Mouse (Mus musculus): Measurements from ENCODE around the gene Cst13. TPM values are rescaled to one million over a fixed set of nuclear protein-coding genes. Genes with fewer than 3 reads are reported as not detected.
"Not testable (repeated sequence)": the region's sequence is repeated elsewhere in the genome, so short reads cannot be mapped to it uniquely, and the experiment has no call there.

Cst13 gene
- polyA plus RNA-seq (2014; fragmentation: Nextera tagmentation; extraction: Ambion mirVana), result not detected in 2 replicates

DNA sequence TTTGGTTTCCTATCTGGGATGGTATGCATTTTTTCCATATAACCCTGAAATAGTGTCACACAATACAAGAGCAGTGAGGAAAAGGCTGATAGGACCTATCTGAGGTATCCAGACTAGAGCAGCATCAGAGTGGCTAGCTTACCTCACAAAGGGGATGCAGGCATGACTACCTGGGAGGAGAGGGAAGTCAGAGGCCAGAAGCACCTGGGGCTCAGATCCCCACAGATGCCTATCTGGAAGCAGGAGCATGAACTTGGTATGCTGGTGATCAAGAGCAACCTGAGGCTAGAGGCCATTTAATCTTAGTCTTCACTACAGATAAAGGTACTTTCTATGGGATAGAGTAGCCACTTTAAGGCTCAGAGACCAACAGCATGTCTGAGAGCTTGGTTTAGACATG lies at the start of gene Cst13:
TSS of gene Cst13 (plus strand) at position 173 of the 400 bp plus-strand sequence.
- Histone ChIP-seq H3K9me3 (ENCODE audit: control insufficient read depth, low read length) (no peaks in the 10 kb centered on the region), H3K27me3 (ENCODE audit: control insufficient read depth, insufficient read depth, low read length) (no peaks in the 10 kb centered on the region), H3K27ac (ENCODE audit: low read depth, low read length) (no peak within 1 kb of the TSS), H3K4me1 (replicated peaks; ENCODE audit: control insufficient read depth, insufficient read depth, low read length) (no peaks in the 10 kb centered on the region), H3K4me3 (ENCODE audit: low read depth, low read length) (no peak within 1 kb of the TSS), H3K9ac (ENCODE audit: low read depth, low read length) (no peak within 1 kb of the TSS), H3K36me3 (ENCODE audit: control insufficient read depth, insufficient read depth, low read length) (no peaks in the 10 kb centered on the region), H3K4me2 (replicated peaks; ENCODE audit: low read depth, low read length) (no peak within 1 kb of the TSS)
- DNase-seq (ENCODE audit: low spot score) (no peak), ATAC-seq (ENCODE audit: low FRiP score) (no peak)

- not testable (repeated sequence) for H3K9ac ChIP-seq (ENCODE audit: low read depth, low read length); ATAC-seq (ENCODE audit: low FRiP score)
- WGBS, result 79% methylated on average over 4 of the region's 4 CpGs
Observed at GRCm38 (mm10) chr2:148771397-148771796, 48.5 kb upstream of the Cst13 start, which contains the start of gene Cst11. Gene Cst11, minus strand, starts transcription at chr2:148771497.

GRCm38 (mm10) chr2:148781709-148782108 lies 38.2 kb upstream of the Cst13 start, which contains the start of gene 8030411F24Rik:
Gene 8030411F24Rik, plus strand, starts transcription at chr2:148782009.
- Histone ChIP-seq H3K4me2 (replicated peaks; ENCODE audit: low read depth, low read length) (no peak within 1 kb of the TSS), H3K4me1 (replicated peaks; ENCODE audit: control insufficient read depth, insufficient read depth, low read length) (no peaks in the 10 kb centered on the region), H3K27ac (ENCODE audit: low read depth, low read length) (no peak within 1 kb of the TSS), H3K4me3 (ENCODE audit: low read depth, low read length) (no peak within 1 kb of the TSS), H3K9ac (ENCODE audit: low read depth, low read length) (no peak within 1 kb of the TSS), H3K36me3 (ENCODE audit: control insufficient read depth, insufficient read depth, low read length) (no peaks in the 10 kb centered on the region), H3K27me3 (ENCODE audit: control insufficient read depth, insufficient read depth, low read length) (no peaks in the 10 kb centered on the region), H3K9me3 (ENCODE audit: control insufficient read depth, low read length) (no peaks in the 10 kb centered on the region)
- DNase-seq (ENCODE audit: low spot score), result no peak
- no peak for ATAC-seq (ENCODE audit: low FRiP score)
- WGBS, result 20% methylated on average over 1 of the region's 1 CpGs

More at GRCm38 (mm10) chr2:148771397-148771796, 48.5 kb upstream of the Cst13 start, which contains the start of gene Cst11:
- H3K27ac ChIP-seq (ENCODE audit: low read depth, low read length); H3K4me2 ChIP-seq (replicated peaks; ENCODE audit: low read depth, low read length); H3K4me1 ChIP-seq (replicated peaks; ENCODE audit: control insufficient read depth, insufficient read depth, low read length); H3K36me3 ChIP-seq (ENCODE audit: control insufficient read depth, insufficient read depth, low read length); H3K4me3 ChIP-seq (ENCODE audit: low read depth, low read length); H3K27me3 ChIP-seq (ENCODE audit: control insufficient read depth, insufficient read depth, low read length); H3K9me3 ChIP-seq (ENCODE audit: control insufficient read depth, low read length); DNase-seq (ENCODE audit: low spot score): not testable (repeated sequence)

DNA sequence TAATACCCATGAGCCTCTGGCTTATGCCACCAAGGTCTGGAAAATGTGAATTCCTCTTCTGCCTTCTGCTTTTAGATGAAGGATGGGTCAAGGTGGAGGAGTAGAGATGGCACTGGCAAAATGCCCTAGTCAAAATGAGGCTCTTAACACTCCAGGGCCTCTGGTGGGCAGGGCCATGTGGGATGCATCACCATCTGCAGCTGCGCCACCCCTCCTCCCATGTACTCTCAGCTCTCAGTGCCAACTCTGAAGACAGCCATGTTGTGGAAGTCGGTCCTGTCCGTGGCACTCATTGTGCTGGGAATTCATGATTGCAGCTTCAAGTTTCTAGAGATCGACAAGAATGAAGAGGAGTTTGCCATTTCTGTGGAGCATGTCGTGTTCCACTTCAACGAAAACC lies 30.7 kb upstream of the Cst13 start, which contains the start of gene Cst12:
TSS of gene Cst12 (plus strand) at position 220 of the 400 bp plus-strand sequence.
- Histone ChIP-seq H3K9me3 (ENCODE audit: control insufficient read depth, low read length) (no peaks in the 10 kb centered on the region), H3K4me1 (replicated peaks; ENCODE audit: control insufficient read depth, insufficient read depth, low read length) (no peaks in the 10 kb centered on the region), H3K36me3 (ENCODE audit: control insufficient read depth, insufficient read depth, low read length) (no peaks in the 10 kb centered on the region), H3K27ac (ENCODE audit: low read depth, low read length) (no peak within 1 kb of the TSS), H3K4me3 (ENCODE audit: low read depth, low read length) (no peak within 1 kb of the TSS), H3K9ac (ENCODE audit: low read depth, low read length) (no peak within 1 kb of the TSS), H3K27me3 (ENCODE audit: control insufficient read depth, insufficient read depth, low read length) (no peaks in the 10 kb centered on the region), H3K4me2 (replicated peaks; ENCODE audit: low read depth, low read length) (no peak within 1 kb of the TSS)
- WGBS, result 96% methylated on average over 6 of the region's 6 CpGs
- DNase-seq (ENCODE audit: low spot score) (no peak), ATAC-seq (ENCODE audit: low FRiP score) (no peak)

DNA sequence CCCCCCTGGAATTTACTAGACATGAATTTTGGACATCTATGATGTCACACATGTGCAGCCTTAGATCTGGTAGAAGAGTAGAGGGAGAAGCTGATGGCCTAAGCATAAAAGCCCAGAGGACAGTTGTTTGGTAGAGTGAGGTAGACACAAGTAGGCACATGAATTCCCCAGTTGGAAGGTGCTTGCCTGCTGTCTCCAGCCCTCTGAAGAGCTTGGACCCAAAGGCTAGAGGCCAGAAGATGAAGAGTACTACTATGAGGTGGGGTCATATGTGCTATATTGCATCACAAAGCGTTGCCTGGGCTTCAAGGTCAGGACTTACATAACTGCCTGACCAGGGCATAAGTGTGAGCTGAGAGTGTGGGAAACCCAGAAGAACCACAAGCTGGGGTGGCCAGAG lies 21.4 kb upstream of the Cst13 start, which contains the start of gene Cst8:
TSS of gene Cst8 (plus strand) at position 301 of the 400 bp plus-strand sequence.
- 95% methylated on average over 1 of the region's 1 CpGs for WGBS
- ATAC-seq (ENCODE audit: low FRiP score), result no peak
- Histone ChIP-seq H3K36me3 (ENCODE audit: control insufficient read depth, insufficient read depth, low read length) (no peaks in the 10 kb centered on the region), H3K27ac (ENCODE audit: low read depth, low read length) (no peak within 1 kb of the TSS), H3K9ac (ENCODE audit: low read depth, low read length) (no peak within 1 kb of the TSS), H3K9me3 (ENCODE audit: control insufficient read depth, low read length) (no peaks in the 10 kb centered on the region), H3K4me3 (ENCODE audit: low read depth, low read length) (no peak within 1 kb of the TSS), H3K4me2 (replicated peaks; ENCODE audit: low read depth, low read length) (no peak within 1 kb of the TSS), H3K27me3 (ENCODE audit: control insufficient read depth, insufficient read depth, low read length) (no peaks in the 10 kb centered on the region), H3K4me1 (replicated peaks; ENCODE audit: control insufficient read depth, insufficient read depth, low read length) (no peaks in the 10 kb centered on the region)
- DNase-seq (ENCODE audit: low spot score), result no peak

GRCm38 (mm10) chr2:148801491-148801921 lies 18.4 kb upstream of the Cst13 start:
- Histone ChIP-seq H3K4me3 (ENCODE audit: low read depth, low read length) (no peak overlapping the region), H3K9ac (ENCODE audit: low read depth, low read length) (no peak overlapping the region), H3K4me2 (replicated peaks; ENCODE audit: low read depth, low read length) (no peak overlapping the region), H3K27me3 (ENCODE audit: control insufficient read depth, insufficient read depth, low read length) (no peaks in the 10 kb centered on the region), H3K36me3 (ENCODE audit: control insufficient read depth, insufficient read depth, low read length) (no peaks in the 10 kb centered on the region), H3K9me3 (ENCODE audit: control insufficient read depth, low read length) (no peaks in the 10 kb centered on the region), H3K27ac (ENCODE audit: low read depth, low read length) (no peak overlapping the region), H3K4me1 (replicated peaks; ENCODE audit: control insufficient read depth, insufficient read depth, low read length) (no peaks in the 10 kb centered on the region)
- no peak for DNase-seq (ENCODE audit: low spot score)
- 65% methylated on average over 3 of the region's 3 CpGs for WGBS
- no peak for ATAC-seq (ENCODE audit: low FRiP score)

GRCm38 (mm10) chr2:148806696-148807095 lies 13.2 kb upstream of the Cst13 start:
- Histone ChIP-seq H3K36me3 (ENCODE audit: control insufficient read depth, insufficient read depth, low read length) (no peaks in the 10 kb centered on the region), H3K4me2 (replicated peaks; ENCODE audit: low read depth, low read length) (no peak overlapping the region), H3K9me3 (ENCODE audit: control insufficient read depth, low read length) (no peaks in the 10 kb centered on the region), H3K27ac (ENCODE audit: low read depth, low read length) (no peak overlapping the region), H3K9ac (ENCODE audit: low read depth, low read length) (no peak overlapping the region), H3K4me3 (ENCODE audit: low read depth, low read length) (no peak overlapping the region), H3K4me1 (replicated peaks; ENCODE audit: control insufficient read depth, insufficient read depth, low read length) (no peaks in the 10 kb centered on the region), H3K27me3 (ENCODE audit: control insufficient read depth, insufficient read depth, low read length) (no peaks in the 10 kb centered on the region)
- WGBS, result 86% methylated on average over 6 of the region's 6 CpGs
- ATAC-seq (ENCODE audit: low FRiP score) (no peak), DNase-seq (ENCODE audit: low spot score) (no peak)

GRCm38 (mm10) chr2:148825986-148826385 lies 6.1 kb downstream of the Cst13 start:
- no peak overlapping the region for H3K9ac ChIP-seq (ENCODE audit: low read depth, low read length)
- 85% methylated on average over 1 of the region's 1 CpGs for WGBS
- no peak for ATAC-seq (ENCODE audit: low FRiP score)

DNA sequence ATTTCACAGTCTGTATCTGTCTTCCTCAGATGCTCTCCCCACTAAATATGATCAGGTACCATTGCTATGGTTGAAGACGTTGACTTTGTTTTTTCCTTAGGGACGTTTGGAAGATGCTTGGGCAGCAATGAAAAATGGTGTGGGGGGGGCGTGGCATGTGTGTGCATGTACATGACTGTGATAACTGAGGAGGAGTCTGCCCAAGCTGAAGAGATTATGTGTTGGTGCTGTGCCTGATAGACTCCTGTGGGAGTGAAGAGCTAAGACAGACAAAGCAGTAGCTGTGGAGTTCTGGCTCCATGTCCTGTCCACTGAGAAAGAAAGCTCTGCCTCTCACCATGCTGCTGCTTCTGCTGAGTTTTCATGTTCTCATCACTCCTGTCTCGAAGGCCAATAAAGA lies 15.0 kb downstream of the Cst13 start, which contains the start of gene Cst9:
TSS of gene Cst9 (plus strand) at position 236 of the 400 bp plus-strand sequence.
- no peaks in the 10 kb centered on the region for H3K4me1 ChIP-seq (replicated peaks; ENCODE audit: control insufficient read depth, insufficient read depth, low read length)
- H3K36me3 ChIP-seq (ENCODE audit: control insufficient read depth, insufficient read depth, low read length), result no peaks in the 10 kb centered on the region
- no peaks in the 10 kb centered on the region for H3K9me3 ChIP-seq (ENCODE audit: control insufficient read depth, low read length)
- no peak within 1 kb of the TSS for H3K4me2 ChIP-seq (replicated peaks; ENCODE audit: low read depth, low read length)
- H3K27ac ChIP-seq (ENCODE audit: low read depth, low read length), result no peak within 1 kb of the TSS
- no peak within 1 kb of the TSS for H3K4me3 ChIP-seq (ENCODE audit: low read depth, low read length)
- no peak for DNase-seq (ENCODE audit: low spot score)
- no peak for ATAC-seq (ENCODE audit: low FRiP score)
- no peaks in the 10 kb centered on the region for H3K27me3 ChIP-seq (ENCODE audit: control insufficient read depth, insufficient read depth, low read length)
- H3K9ac ChIP-seq (ENCODE audit: low read depth, low read length), result no peak within 1 kb of the TSS
- WGBS, result 71% methylated on average over 4 of the region's 4 CpGs

More at GRCm38 (mm10) chr2:148825986-148826385, 6.1 kb downstream of the Cst13 start:
- H3K4me1 ChIP-seq (replicated peaks; ENCODE audit: control insufficient read depth, insufficient read depth, low read length), result no peaks in the 10 kb centered on the region
- no peaks in the 10 kb centered on the region for H3K36me3 ChIP-seq (ENCODE audit: control insufficient read depth, insufficient read depth, low read length)
- no peaks in the 10 kb centered on the region for H3K9me3 ChIP-seq (ENCODE audit: control insufficient read depth, low read length)
- no peak overlapping the region for H3K27ac ChIP-seq (ENCODE audit: low read depth, low read length)
- DNase-seq (ENCODE audit: low spot score), result no peak
- H3K27me3 ChIP-seq (ENCODE audit: control insufficient read depth, insufficient read depth, low read length), result no peaks in the 10 kb centered on the region
- no peak overlapping the region for H3K4me3 ChIP-seq (ENCODE audit: low read depth, low read length)
- no peak overlapping the region for H3K4me2 ChIP-seq (replicated peaks; ENCODE audit: low read depth, low read length)
